Mouse (Mus musculus): ENCODE measurements around the gene Il1rl2.
A peak's percentile ranks its signal among the peaks of the same experiment; 100 is the strongest.

The Il1rl2 gene

DNA sequence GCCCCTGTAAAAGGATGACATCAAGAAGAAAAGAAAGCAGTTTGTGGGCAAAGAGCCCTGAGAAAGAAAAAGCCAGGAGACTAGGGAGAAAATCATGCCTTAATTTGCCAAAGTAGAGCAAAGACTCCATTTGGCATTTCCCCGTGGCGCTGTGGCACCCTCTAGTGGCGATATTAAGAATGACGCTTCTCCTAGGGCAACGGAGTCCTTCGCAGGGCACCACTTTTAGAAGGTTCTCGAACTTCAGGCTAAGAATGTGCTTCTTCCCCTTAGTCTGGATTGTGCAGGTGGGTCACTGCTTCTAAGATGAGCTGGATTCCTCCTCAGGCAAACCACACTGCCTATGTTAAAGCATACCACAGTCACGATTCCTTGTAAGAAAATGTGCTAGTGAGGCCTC is 54.4 kb downstream of the Il1rl2 start:
- DNase-seq (ENCODE audit: low read depth in 2 of 2, low spot score in 2 of 2), result peak; percentile 47 to 63

DNA sequence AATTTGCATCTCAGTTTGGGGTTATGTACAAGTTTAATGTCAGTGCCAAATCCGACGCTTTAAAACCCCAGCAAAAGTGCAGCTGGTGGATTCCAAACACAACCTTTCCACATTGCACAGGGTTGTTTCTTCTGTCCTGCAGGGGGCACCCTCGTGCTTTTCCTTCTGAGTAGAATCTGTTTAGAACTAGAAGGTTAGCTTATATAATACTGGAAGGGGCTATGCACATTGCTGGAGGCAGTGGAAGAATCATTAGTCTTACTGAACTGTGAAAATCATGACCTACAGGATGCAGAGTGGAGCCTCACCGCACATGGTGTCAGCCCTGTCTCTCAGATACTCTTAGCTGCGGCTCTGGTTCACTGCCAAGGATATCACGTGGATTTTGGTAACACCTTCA is 55.7 kb downstream of the Il1rl2 start:
- DNase-seq (ENCODE audit: low read depth in 2 of 2, low spot score in 2 of 2), result peak; percentile 60 to 77

DNA sequence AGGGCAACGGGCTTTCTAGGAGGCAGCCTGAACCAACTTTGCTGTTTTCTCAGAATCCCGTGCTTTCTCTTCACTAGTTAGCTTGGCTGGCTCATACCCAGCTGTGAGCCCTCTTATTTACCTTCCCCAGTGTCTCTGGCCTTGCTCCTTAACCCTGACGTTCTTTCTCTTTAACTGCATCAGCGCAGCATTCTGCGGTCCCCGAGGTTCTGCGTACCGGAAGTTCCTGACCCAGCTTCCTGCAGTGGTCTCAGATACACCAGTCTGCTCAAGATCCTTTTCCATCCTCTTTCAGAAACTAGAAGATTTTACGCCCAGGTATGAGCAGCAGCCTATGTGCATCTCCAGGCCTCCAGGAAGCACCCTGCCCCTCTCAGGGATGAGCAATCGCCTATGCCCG is 56.6 kb downstream of the Il1rl2 start:
- peak; percentile 40 to 57 for DNase-seq (ENCODE audit: low read depth in 2 of 2, low spot score in 2 of 2)

DNA sequence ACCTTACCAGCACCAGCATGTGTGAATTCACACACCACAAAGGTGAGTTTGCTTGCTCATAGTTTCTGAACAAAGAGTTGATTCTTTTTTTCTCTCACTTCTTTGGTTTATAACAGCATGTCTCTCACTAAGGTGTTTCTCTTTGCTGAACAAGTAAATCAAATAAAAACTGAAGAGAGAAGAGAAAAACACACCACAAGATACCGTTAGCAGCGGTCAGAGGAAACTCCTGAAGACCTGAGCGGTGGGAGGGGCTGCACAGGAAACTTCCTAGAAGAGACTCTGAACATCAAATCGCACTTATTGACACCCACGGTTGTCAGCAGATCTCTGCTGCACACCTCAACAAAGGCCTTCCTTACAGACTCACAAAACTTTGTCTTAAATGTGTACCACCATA is 58.4 kb downstream of the Il1rl2 start:
- DNase-seq (ENCODE audit: low read depth in 2 of 2, low spot score in 2 of 2), result peak; percentile 6 to 20

DNA sequence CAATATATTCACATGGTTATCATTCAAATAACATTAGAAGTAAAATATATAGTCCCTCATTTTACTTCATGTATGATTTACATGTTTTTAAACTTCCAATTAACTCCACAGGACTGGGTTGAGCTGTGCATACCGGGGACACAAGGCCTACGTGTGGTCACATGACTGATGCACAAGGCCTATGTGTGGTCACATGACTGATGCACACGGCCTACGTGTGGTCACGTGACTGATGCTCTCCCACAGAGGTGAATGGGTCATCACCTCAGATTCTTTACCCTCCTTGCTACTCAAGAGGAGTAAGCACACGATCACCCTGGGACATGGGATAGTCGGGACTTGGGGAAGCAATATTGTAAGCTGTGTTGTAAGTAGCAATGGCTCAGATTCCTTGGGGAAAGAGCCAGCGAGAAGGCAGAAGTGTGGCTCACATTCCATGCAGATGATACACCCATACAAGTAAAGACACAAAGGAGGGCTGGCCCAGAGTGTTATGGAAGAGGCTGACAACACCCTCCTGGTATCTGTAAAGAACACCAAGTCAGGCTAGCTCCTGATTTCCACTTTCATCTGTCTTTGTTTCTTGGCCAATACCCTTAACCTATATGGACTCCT is 60.6 kb downstream of the Il1rl2 start:
- DNase-seq (ENCODE audit: low read depth in 2 of 2, low spot score in 2 of 2), result no peak

DNA sequence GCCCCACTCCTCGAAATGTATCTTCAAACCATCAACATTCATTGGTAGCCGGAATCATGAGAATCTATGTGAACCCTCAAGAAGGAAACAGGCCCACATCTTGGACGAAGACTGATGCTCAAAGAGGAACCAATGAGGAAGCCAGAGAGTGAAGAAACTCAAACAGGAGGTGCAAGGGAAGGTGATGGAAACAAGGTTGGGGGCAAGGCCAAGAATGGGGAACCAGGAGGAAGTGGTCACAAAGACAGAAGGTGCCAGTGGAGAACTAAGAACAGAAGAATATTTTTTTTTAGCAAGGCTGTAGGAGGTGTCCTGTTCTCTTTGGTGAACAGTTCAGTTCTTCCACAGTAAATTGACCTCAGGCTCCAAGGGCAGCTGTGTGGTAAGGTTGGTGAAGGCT is 67.0 kb downstream of the Il1rl2 start:
- no peak for DNase-seq (ENCODE audit: low read depth in 2 of 2, low spot score in 2 of 2)

DNA sequence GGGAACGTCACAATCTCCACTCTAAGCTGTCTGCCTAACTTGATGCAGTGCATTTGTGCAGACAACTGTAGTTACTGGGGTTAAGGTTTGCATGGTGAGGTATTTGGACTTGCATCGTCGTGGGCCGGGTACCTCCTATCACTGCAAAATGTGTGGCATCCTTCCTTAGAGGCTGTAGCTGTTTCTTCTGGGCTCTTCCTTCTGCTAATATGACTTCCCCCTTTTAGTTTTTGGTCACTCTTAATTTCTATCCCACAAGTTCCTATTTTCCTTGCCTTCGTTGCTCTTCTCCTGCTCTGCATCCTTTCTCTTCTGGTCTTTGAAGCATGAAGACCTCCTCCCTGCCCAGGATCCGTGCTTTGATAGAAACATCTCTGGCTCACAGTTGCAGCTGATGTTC is 68.1 kb downstream of the Il1rl2 start:
- DNase-seq (ENCODE audit: low read depth in 2 of 2, low spot score in 2 of 2), result no peak

DNA sequence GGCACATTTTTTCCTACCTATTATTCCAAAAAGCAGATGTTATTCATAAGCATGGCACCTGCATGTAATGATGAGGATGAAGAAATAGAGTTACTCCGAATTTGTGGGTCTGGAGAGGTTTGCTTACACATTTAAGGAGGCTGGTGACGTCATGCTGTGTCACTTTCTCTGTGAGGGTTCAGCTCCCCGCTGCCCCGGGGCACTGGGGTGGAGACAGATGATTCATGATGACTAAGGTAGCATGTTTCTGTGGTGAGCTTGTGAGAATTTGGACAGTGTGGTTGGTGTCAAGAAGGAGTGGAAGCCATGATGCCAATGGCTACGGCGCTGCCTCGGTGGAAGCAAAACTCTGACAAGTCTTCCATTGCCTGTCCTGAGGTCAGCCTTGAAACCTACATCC is 68.8 kb downstream of the Il1rl2 start:
- DNase-seq (ENCODE audit: low read depth in 2 of 2, low spot score in 2 of 2), result no peak

DNA sequence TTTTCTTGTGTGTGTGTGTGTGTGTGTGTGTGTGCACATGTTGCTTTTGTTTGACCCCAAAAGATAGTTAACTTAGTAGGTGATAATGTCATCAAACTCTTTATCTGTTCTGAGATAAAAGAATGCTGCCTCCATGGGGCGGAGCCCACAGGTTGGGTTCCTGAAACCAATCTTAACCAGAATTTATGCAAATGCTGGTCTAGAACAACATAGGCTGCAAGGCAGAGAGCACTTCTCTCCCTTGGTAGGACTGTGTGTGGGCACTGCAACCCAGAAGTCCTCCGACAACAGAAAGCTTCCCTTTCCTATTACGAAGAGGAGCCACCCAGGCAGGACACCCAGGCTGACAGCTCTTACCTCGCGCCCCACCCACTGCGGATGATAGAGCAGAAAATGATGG is 75.2 kb downstream of the Il1rl2 start:
- no peak for DNase-seq (ENCODE audit: low read depth in 2 of 2, low spot score in 2 of 2)

DNA sequence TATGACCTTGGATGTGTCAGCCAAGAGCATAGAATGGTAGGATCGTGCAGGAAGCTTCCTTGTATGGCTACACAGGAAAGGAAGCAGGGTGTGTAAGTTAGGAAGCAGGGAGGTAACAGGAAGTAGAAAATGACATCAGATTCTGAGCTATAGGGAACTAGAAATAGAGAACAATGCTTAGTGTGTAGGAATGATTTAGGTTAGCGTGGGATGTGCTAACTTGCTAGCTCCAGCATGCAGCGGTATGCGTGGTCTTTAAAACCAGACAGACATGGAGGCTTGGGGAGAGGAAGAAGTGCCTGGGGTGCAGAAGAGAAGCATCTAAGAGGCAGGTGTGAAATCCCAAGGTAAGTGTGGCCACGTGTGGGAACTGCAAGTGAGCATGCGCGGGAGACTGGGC is 80.3 kb downstream of the Il1rl2 start:
- DNase-seq (ENCODE audit: low read depth in 2 of 2, low spot score in 2 of 2), result no peak

DNA sequence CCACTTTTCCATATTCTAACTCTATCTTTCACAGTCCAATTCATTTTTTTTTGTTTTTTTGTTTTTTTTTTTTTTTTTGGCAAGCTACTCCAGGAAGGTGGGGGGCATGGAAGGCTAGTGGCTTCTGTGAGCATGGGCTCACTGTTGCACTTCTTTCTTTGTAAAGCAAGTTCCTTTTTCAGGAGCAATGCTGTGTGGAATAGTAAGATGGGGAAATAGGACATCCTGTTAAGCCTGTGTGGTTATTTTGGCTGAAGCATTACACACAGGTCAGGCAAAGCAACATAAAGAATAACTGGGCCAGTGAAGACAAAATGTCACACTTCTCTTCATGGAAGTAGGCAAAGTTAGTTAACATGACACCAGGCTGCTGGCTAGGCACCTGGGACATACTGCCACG is 85.5 kb downstream of the Il1rl2 start:
- no peak for DNase-seq (ENCODE audit: low read depth in 2 of 2, low spot score in 2 of 2)

DNA sequence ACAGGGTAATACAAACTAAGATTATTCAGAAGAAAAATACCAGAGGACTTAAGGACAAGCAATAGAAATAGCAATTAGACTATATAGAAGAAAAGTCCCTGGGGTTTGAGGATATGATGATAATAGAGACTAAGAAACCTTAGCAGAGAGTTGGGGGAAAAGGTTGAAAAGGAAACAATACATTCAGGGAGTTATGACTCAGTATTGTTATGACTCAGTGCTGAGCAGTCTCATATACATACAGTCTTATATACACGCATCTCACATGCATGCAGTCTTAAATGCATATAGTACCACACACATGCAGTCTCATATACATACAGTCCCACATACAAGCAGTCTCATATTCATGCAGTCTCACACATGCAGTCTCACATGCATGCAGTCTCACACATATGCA is 88.6 kb downstream of the Il1rl2 start:
- no peak for DNase-seq (ENCODE audit: low read depth in 2 of 2, low spot score in 2 of 2)

DNA sequence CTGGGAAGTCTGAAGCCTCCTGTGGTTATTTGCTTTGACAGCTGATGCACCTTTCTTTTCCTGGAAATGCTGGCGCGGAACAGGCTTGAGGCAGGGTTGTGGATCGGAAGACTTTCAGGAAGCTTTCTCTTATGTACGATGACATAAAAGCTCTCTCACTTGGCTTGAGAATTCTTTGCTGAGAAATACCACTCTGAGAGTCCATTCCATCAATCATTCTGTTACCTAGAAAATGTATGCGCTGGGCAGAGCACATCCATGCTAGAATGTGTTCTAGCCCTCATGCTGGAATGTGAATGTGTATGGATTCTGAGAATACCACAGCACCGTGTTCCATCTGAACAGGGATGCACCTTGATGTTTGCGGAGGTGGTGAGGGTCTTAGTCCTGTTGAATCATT is 89.9 kb downstream of the Il1rl2 start:
- no peak for DNase-seq (ENCODE audit: low read depth in 2 of 2, low spot score in 2 of 2)

DNA sequence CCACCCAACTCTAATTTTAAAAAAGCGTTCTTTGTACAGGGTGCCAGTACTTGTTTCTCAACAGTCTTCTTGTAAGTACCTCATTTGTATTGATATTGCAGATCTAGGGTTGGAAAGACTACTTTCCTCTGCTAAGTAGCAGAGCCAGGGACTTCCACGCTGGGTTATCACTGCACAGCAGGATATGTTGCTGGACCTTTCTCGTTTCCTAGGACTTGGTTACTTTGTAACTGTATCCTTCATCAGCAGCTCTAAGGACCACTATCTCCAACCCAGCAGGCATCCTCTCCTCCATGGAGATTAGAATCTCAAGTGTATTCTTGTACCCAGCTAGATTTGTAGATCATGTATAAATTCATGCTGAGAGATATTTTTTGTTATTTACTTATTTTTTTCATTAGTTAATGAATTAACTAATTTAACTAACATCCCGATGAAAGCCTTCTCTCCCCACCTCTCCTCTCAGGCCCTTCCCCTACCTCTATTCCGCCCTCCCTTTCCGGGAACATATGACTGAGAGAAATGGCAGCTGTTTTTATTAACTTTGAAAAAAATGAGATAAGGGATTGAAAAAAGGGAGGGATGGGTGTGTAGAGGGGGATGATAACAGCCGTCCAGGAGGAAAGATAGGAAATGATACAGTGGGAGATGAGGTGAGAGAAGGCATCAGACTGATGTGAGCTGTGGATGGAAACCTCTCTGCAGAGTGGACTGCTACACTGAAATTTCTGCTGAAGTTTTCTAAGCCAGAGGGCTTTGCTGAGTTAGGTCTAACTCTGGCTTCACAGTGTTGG is 90.7 kb downstream of the Il1rl2 start:
- DNase-seq (ENCODE audit: low read depth in 2 of 2, low spot score in 2 of 2), result no peak

DNA sequence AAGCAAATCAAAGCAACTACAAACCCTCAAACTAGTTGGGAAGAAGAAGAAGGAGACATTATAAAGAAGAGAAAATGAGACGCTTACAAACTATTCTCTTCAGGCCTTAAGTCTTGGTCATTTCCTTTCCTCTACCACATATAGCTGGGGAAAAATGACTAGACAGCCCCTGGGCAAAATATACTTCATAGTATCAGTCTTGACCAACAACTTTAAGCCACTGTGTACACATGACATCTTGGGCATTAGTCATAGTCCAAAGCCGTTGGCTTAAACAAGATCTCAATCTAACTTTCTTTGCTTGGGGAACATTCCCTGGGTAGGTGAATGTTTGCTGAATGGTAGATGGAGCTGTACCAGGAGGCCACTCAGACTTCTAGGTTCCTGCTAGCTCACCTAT is 92.6 kb downstream of the Il1rl2 start:
- no peak for DNase-seq (ENCODE audit: low read depth in 2 of 2, low spot score in 2 of 2)

Measured in CD8-positive naive resting alpha-beta T cell, adult 2 months (primary cell).